Mouse (Mus musculus) hindbrain, embryonic 15.5 days (tissue): ENCODE measurements around the gene Snx27. TPM values are rescaled to one million over a fixed set of nuclear protein-coding genes. Genes with fewer than 3 reads are reported as not detected.

Source experiments
- ATAC-seq: fragments of 200-750 bp; cut with Nextera tagmentation; 2 replicates; pipeline ENCODE4 v1.8.0; 2017; ENCODE audit warnings: low read depth, moderate number of reproducible peaks, moderate TSS enrichment; ENCODE audit not compliant: low FRiP score
- H3K27ac ChIP-seq: fragments of 300-500 bp; sonication (generic); replicated peaks from 2 replicates; pipeline ENCODE4 v1.5.1; 2015; ENCODE audit warnings: mild to moderate bottlenecking, inconsistent platforms
- H3K27me3 ChIP-seq: fragments of 300-500 bp; sonication (generic); 2 replicates; pipeline ENCODE4 v1.6.1; 2015; ENCODE audit warnings: control low read depth, inconsistent platforms
- H3K36me3 ChIP-seq: fragments of 300-500 bp; sonication (generic); 2 replicates; pipeline ENCODE4 v1.6.1; 2015; ENCODE audit warnings: control low read depth, inconsistent platforms
- H3K4me1 ChIP-seq: fragments of 300-500 bp; sonication (generic); replicated peaks from 2 replicates; pipeline ENCODE4 v1.6.1; 2015; ENCODE audit warnings: control low read depth, inconsistent platforms
- H3K4me2 ChIP-seq: fragments of 300-500 bp; sonication (generic); 2 replicates; pipeline ENCODE4 v1.6.1; 2015; ENCODE audit warnings: moderate library complexity, mild to moderate bottlenecking, inconsistent platforms
- H3K4me3 ChIP-seq: fragments of 300-500 bp; sonication (generic); 2 replicates; pipeline ENCODE4 v1.5.1; 2015; ENCODE audit warnings: mild to moderate bottlenecking, inconsistent platforms
- H3K9ac ChIP-seq: fragments of 300-500 bp; sonication (generic); 2 replicates; pipeline ENCODE4 v1.6.1; 2015; ENCODE audit warnings: inconsistent platforms
- H3K9me3 ChIP-seq: fragments of 300-500 bp; sonication (generic); 2 replicates; pipeline ENCODE4 v1.6.1; 2016; ENCODE audit warnings: control low read depth, inconsistent platforms
- WGBS: fragments of 180-500 bp; shearing (Covaris S2); methylation state at CpG from one replicate; pipeline ENCODE4 v1.1.7; 2015; 5-methylcytosine and 5-hydroxymethylcytosine counted together
- polyA plus RNA-seq: library from polyadenylated mRNA; unstranded; fragments of >200 nt; fragmentation: Nextera tagmentation; extraction: Ambion mirVana; gene quantifications from 2 replicates; pipeline ENCODE4 v1.2.1, GENCODE M21; 2015

Gene Snx27
- polyA plus RNA-seq, 1 experiment from 2014 or later, result 100 TPM

GRCm38 (mm10) chr3:94609621-94610020 is 27.1 kb upstream of the Snx27 start:
- H3K9me3 ChIP-seq, result no peaks in the 10 kb centered on the region
- H3K27me3 ChIP-seq, result no peaks in the 10 kb centered on the region
- H3K9ac ChIP-seq, result no peak overlapping the region
- H3K4me1 ChIP-seq, result 0 out of 2 replicates have a peak, but pooled peaks cover 3% of the 10 kb centered on the region
- no peak overlapping the region for H3K4me2 ChIP-seq
- H3K36me3 ChIP-seq, result no peaks in the 10 kb centered on the region
- no peak overlapping the region for H3K4me3 ChIP-seq
- 92% methylated on average over 3 of the region's 3 CpGs for WGBS
- ATAC-seq, result no peak
- H3K27ac ChIP-seq, result no peak overlapping the region

- no peaks in the 10 kb centered on the region for H3K9me3 ChIP-seq
- no peak overlapping the region for H3K9ac ChIP-seq
- H3K4me1 ChIP-seq, result no peaks in the 10 kb centered on the region
- H3K4me3 ChIP-seq, result no peak overlapping the region
- ATAC-seq, result peak; percentile 19; the same call in 1 of the 2 replicates
- 1% methylated on average over 4 of the region's 4 CpGs for WGBS
- no peaks in the 10 kb centered on the region for H3K36me3 ChIP-seq
- H3K4me2 ChIP-seq, result no peak overlapping the region
- no peak overlapping the region for H3K27ac ChIP-seq
- no peaks in the 10 kb centered on the region for H3K27me3 ChIP-seq
Measured at GRCm38 (mm10) chr3:94601959-94602358, 19.4 kb upstream of the Snx27 start.

GRCm38 (mm10) chr3:94597224-94597779 is 14.8 kb upstream of the Snx27 start:
- Histone ChIP-seq H3K9me3 (no peaks in the 10 kb centered on the region), H3K4me1 (no peaks in the 10 kb centered on the region), H3K27ac (no peak overlapping the region), H3K4me2 (no peak overlapping the region), H3K27me3 (no peaks in the 10 kb centered on the region), H3K4me3 (no peak overlapping the region), H3K36me3 (no peaks in the 10 kb centered on the region), H3K9ac (no peak overlapping the region)
- ATAC-seq, result no peak
- 89% methylated on average over 3 of the region's 3 CpGs for WGBS

- H3K9me3 ChIP-seq, result no peaks in the 10 kb centered on the region
- H3K4me3 ChIP-seq, result no peak overlapping the region
- WGBS, result 85% methylated on average over 6 of the region's 6 CpGs
- no peak overlapping the region for H3K9ac ChIP-seq
- H3K27me3 ChIP-seq, result no peaks in the 10 kb centered on the region
- H3K4me2 ChIP-seq, result no peak overlapping the region
- ATAC-seq, result no peak
- H3K4me1 ChIP-seq, result no peaks in the 10 kb centered on the region
- H3K27ac ChIP-seq, result no peak overlapping the region
- H3K36me3 ChIP-seq, result no peaks in the 10 kb centered on the region
Measured at GRCm38 (mm10) chr3:94595871-94596287, 13.4 kb upstream of the Snx27 start.

GRCm38 (mm10) chr3:94591066-94591465 is 8.6 kb upstream of the Snx27 start:
- Histone ChIP-seq H3K9ac (no peak overlapping the region), H3K4me3 (no peak overlapping the region), H3K27me3 (no peaks in the 10 kb centered on the region), H3K9me3 (no peaks in the 10 kb centered on the region), H3K4me1 (no peaks in the 10 kb centered on the region), H3K27ac (no peak overlapping the region), H3K36me3 (no peaks in the 10 kb centered on the region), H3K4me2 (no peak overlapping the region)
- ATAC-seq, result no peak
- 85% methylated on average over 5 of the region's 5 CpGs for WGBS

GRCm38 (mm10) chr3:94587962-94588361 is 5.4 kb upstream of the Snx27 start:
- no peak overlapping the region for H3K4me2 ChIP-seq
- no peaks in the 10 kb centered on the region for H3K9me3 ChIP-seq
- WGBS, result 81% methylated on average over 5 of the region's 5 CpGs
- no peak overlapping the region for H3K4me3 ChIP-seq
- H3K9ac ChIP-seq, result no peak overlapping the region
- H3K4me1 ChIP-seq, result no peaks in the 10 kb centered on the region
- no peaks in the 10 kb centered on the region for H3K27me3 ChIP-seq
- no peaks in the 10 kb centered on the region for H3K36me3 ChIP-seq
- no peak for ATAC-seq
- H3K27ac ChIP-seq, result no peak overlapping the region

- Histone ChIP-seq H3K4me2 (peak overlapping the region; percentile 67), H3K36me3 (no peaks in the 10 kb centered on the region), H3K4me3 (peak overlapping the region; percentile 86), H3K4me1 (peaks cover 32% of the 10 kb centered on the region), H3K9ac (no peak overlapping the region; the same call in 1 of the 2 replicates), H3K27me3 (no peaks in the 10 kb centered on the region), H3K9me3 (no peaks in the 10 kb centered on the region), H3K27ac (peak overlapping the region; percentile 95; the same call in 1 of the 2 replicates)
- ATAC-seq, result no peak
- 71% methylated on average over 7 of the region's 7 CpGs for WGBS
Measured at GRCm38 (mm10) chr3:94582944-94583343, 428 bp upstream of the Snx27 start.

GRCm38 (mm10) chr3:94581793-94582455 is 592 bp downstream of the Snx27 start:
- no peaks in the 10 kb centered on the region for H3K27me3 ChIP-seq
- H3K9ac ChIP-seq, result peak overlapping the region; percentile 83
- WGBS, result under 1% methylated on average over 40 of the region's 48 CpGs
- H3K4me2 ChIP-seq, result peak overlapping the region; percentile 67
- peak; percentile 83 for ATAC-seq
- no peaks in the 10 kb centered on the region for H3K36me3 ChIP-seq
- H3K4me3 ChIP-seq, result peak overlapping the region; percentile 86
- H3K27ac ChIP-seq, result peak overlapping the region; percentile 95
- H3K9me3 ChIP-seq, result no peaks in the 10 kb centered on the region
- H3K4me1 ChIP-seq, result peaks cover 34% of the 10 kb centered on the region

GRCm38 (mm10) chr3:94581138-94581780 is 1.3 kb downstream of the Snx27 start:
- WGBS, result 1% methylated on average over 16 of the region's 16 CpGs
- peak overlapping the region; percentile 67 for H3K4me2 ChIP-seq
- no peaks in the 10 kb centered on the region for H3K9me3 ChIP-seq
- H3K27ac ChIP-seq, result peak overlapping the region; percentile 95
- H3K27me3 ChIP-seq, result no peaks in the 10 kb centered on the region
- peaks cover 34% of the 10 kb centered on the region for H3K4me1 ChIP-seq
- H3K4me3 ChIP-seq, result peak overlapping the region; percentile 86
- no peak for ATAC-seq
- no peaks in the 10 kb centered on the region for H3K36me3 ChIP-seq
- peak overlapping the region; percentile 83 for H3K9ac ChIP-seq

GRCm38 (mm10) chr3:94574506-94574905 is 8.0 kb downstream of the Snx27 start:
- Histone ChIP-seq H3K27ac (no peak overlapping the region), H3K9ac (no peak overlapping the region), H3K4me1 (peaks cover 17% of the 10 kb centered on the region), H3K4me2 (no peak overlapping the region), H3K9me3 (no peaks in the 10 kb centered on the region), H3K27me3 (no peaks in the 10 kb centered on the region), H3K4me3 (no peak overlapping the region), H3K36me3 (no peaks in the 10 kb centered on the region)
- 83% methylated on average over 6 of the region's 6 CpGs for WGBS
- ATAC-seq, result no peak

- Histone ChIP-seq H3K27ac (no peak overlapping the region), H3K4me1 (0 out of 2 replicates have a peak, but pooled peaks cover 2% of the 10 kb centered on the region), H3K27me3 (no peaks in the 10 kb centered on the region), H3K4me2 (no peak overlapping the region), H3K36me3 (no peaks in the 10 kb centered on the region), H3K9me3 (no peaks in the 10 kb centered on the region), H3K4me3 (no peak overlapping the region), H3K9ac (no peak overlapping the region)
- WGBS, result 54% methylated on average over 2 of the region's 2 CpGs
- no peak for ATAC-seq
Measured at GRCm38 (mm10) chr3:94567242-94567641, 15.3 kb downstream of the Snx27 start.

- Histone ChIP-seq H3K9ac (no peak overlapping the region), H3K9me3 (no peaks in the 10 kb centered on the region), H3K36me3 (peaks cover 3% of the 10 kb centered on the region; the same call in 1 of the 2 replicates), H3K4me2 (no peak overlapping the region), H3K27me3 (no peaks in the 10 kb centered on the region), H3K27ac (no peak overlapping the region), H3K4me1 (0 out of 2 replicates have a peak, but pooled peaks cover 2% of the 10 kb centered on the region), H3K4me3 (no peak overlapping the region)
- WGBS, result 77% methylated on average over 2 of the region's 2 CpGs
- no peak for ATAC-seq
Measured at GRCm38 (mm10) chr3:94565557-94565956, 17.0 kb downstream of the Snx27 start.
